In genomic region chr2:164196700-164196990, GRCm38 (mm10) we compare ENCODE assay signal across 35 mouse cellular contexts. TPM values are rescaled to one million over a fixed set of nuclear protein-coding genes. Genes with fewer than 3 reads are reported as not detected.
DNase-seq lines count a peak whose midpoint lies in the region.
"Had no signal": no experiment of that assay in that cellular context is flagged by ENCODE, and none has a peak within 500 bp of the region (broad histone marks: within the 10 kb centered on the region; RNA-seq: fewer than 3 reads in every experiment).

No protein-coding gene starts in this region.

- intact Hi-C loops in heart, postnatal 36 days (cut with DNase I): no loop called here

- DNase-seq in adrenal gland, adult 2 months: peak; percentile 29
- DNase-seq in adrenal gland, adult 18-20 months (ENCODE audit: low spot score in 2 of 2): no peak
- DNase-seq in heart, embryonic 10.5 days (ENCODE audit: low spot score): peak; percentile 42
- DNase-seq in heart, postnatal 36 days: no peak
- DNase-seq in adipocyte (ENCODE audit: low spot score): peak; percentile 24
- no peak for DNase-seq in urinary bladder, adult 2 months (ENCODE audit: low spot score)
- DNase-seq: B cell, adult 2 months; cerebellum, adult 11-12 months; cerebellum, adult 8-10 months; cerebellum, postnatal 10 days; cerebellum, postnatal 36 days; embryo, embryonic 11 days; gastrocnemius, postnatal 14 days; heart, adult 2 months; kidney, adult 11 months; kidney, adult 8-10 months had no signal

- no peak overlapping the region for H3K27ac ChIP-seq in heart, embryonic 10.5 days
- H3K27ac ChIP-seq: forebrain, embryonic 10.5 days; forebrain, embryonic 13.5 days; heart, adult 2 months; hindbrain, embryonic 10.5 days; hindbrain, embryonic 13.5 days; intestine, embryonic 15.5 days had no signal

- H3K27me3 ChIP-seq in heart, embryonic 10.5 days (ENCODE audit: insufficient read depth, poor library complexity, severe bottlenecking): no peaks in the 10 kb centered on the region
- H3K27me3 ChIP-seq: forebrain, embryonic 13.5 days; hindbrain, embryonic 13.5 days; intestine, embryonic 15.5 days had no signal

- H3K4me3 ChIP-seq in heart, embryonic 10.5 days: no peak overlapping the region
- H3K4me3 ChIP-seq: forebrain, embryonic 10.5 days; forebrain, embryonic 13.5 days; heart, adult 2 months; hindbrain, embryonic 10.5 days; hindbrain, embryonic 13.5 days; intestine, embryonic 15.5 days had no signal

- H3K4me1 ChIP-seq in heart, embryonic 10.5 days: no peaks in the 10 kb centered on the region
- H3K4me1 ChIP-seq: forebrain, embryonic 10.5 days; forebrain, embryonic 13.5 days; hindbrain, embryonic 10.5 days; hindbrain, embryonic 13.5 days; intestine, embryonic 15.5 days had no signal

- H3K36me3 ChIP-seq in heart, embryonic 10.5 days: no peaks in the 10 kb centered on the region
- H3K36me3 ChIP-seq: forebrain, embryonic 10.5 days; hindbrain, embryonic 10.5 days; hindbrain, embryonic 13.5 days; intestine, embryonic 15.5 days had no signal

- H3K9me3 ChIP-seq in heart, embryonic 10.5 days: no peaks in the 10 kb centered on the region
- H3K9me3 ChIP-seq: forebrain, embryonic 10.5 days; forebrain, embryonic 13.5 days; hindbrain, embryonic 10.5 days; hindbrain, embryonic 13.5 days; intestine, embryonic 15.5 days had no signal

- 85% methylated on average over 5 of the region's 5 CpGs for WGBS in heart, embryonic 10.5 days

RNA-seq across cellular contexts. Expression of gene Wfdc15a, which starts 3.3 kb away (rescaled TPM):
- total RNA-seq in adrenal gland, adult 2 months (2021): not detected
- polyA plus RNA-seq in adrenal gland, adult 2 months (2012; rRNA removed): not detected in 2 replicates
- total RNA-seq in adrenal gland, adult 18-20 months (2021): not detected
- not detected in 2 replicates for polyA plus RNA-seq in heart, embryonic 10.5 days (2016; fragmentation: Nextera tagmentation; extraction: Ambion mirVana)
- total RNA-seq in heart, postnatal 36 days (2021): not detected
- polyA plus RNA-seq in urinary bladder, adult 2 months (2012; rRNA removed): not detected in 2 replicates
- total RNA-seq: adrenal gland, adult 8-10 months; gastrocnemius, adult 18-20 months; gastrocnemius, postnatal 14 days; gastrocnemius, postnatal 4 days; heart, adult 2 months; heart, postnatal 25 days; MEL had no signal
- polyA plus RNA-seq: brain, embryonic 14.5 days; embryonic facial prominence, embryonic 11.5 days; embryonic facial prominence, embryonic 14.5 days; forebrain, embryonic 10.5 days; forebrain, embryonic 13.5 days; forebrain, embryonic 16.5 days; heart, adult 2 months; heart, embryonic 11.5 days; heart, embryonic 14.5 days; heart, postnatal 0 days; hindbrain, embryonic 10.5 days; hindbrain, embryonic 13.5 days; hindbrain, embryonic 16.5 days; intestine, embryonic 15.5 days had no signal

RNA-seq across cellular contexts. Expression of gene Wfdc12, which starts 6.2 kb away (rescaled TPM):
- 10 to 100 TPM in 1 of 2 experiments, not detected in 1; 10.5 TPM for total RNA-seq in adrenal gland, adult 2 months (2021)
- 0.39 and 2.3 TPM in 2 replicates for polyA plus RNA-seq in adrenal gland, adult 2 months (2012; rRNA removed)
- under 1 TPM in 1 of 2 experiments, not detected in 1; 0.83 TPM for total RNA-seq in adrenal gland, adult 18-20 months (2021)
- not detected in 2 replicates for polyA plus RNA-seq in heart, embryonic 10.5 days (2016; fragmentation: Nextera tagmentation; extraction: Ambion mirVana)
- total RNA-seq in heart, postnatal 36 days (2021): not detected
- 0.10 and 0.11 TPM in 2 replicates for polyA plus RNA-seq in urinary bladder, adult 2 months (2012; rRNA removed)
- total RNA-seq: gastrocnemius, adult 18-20 months; gastrocnemius, postnatal 14 days; gastrocnemius, postnatal 4 days; heart, adult 2 months; heart, postnatal 25 days; MEL had no signal
- polyA plus RNA-seq: brain, embryonic 14.5 days; embryonic facial prominence, embryonic 11.5 days; embryonic facial prominence, embryonic 14.5 days; forebrain, embryonic 10.5 days; forebrain, embryonic 13.5 days; forebrain, embryonic 16.5 days; heart, adult 2 months; heart, embryonic 11.5 days; heart, embryonic 14.5 days; heart, postnatal 0 days; hindbrain, embryonic 10.5 days; hindbrain, embryonic 13.5 days; hindbrain, embryonic 16.5 days; intestine, embryonic 15.5 days had no signal

RNA-seq across cellular contexts. Expression of gene Wfdc5, which starts 14.1 kb away (rescaled TPM):
- total RNA-seq in adrenal gland, adult 2 months (2021): not detected
- not detected in 2 replicates for polyA plus RNA-seq in adrenal gland, adult 2 months (2012; rRNA removed)
- total RNA-seq in adrenal gland, adult 18-20 months (2021): not detected
- not detected in 2 replicates for polyA plus RNA-seq in heart, embryonic 10.5 days (2016; fragmentation: Nextera tagmentation; extraction: Ambion mirVana)
- not detected for total RNA-seq in heart, postnatal 36 days (2021)
- 0.03 TPM in 1 of 2 replicates, not detected in the other for polyA plus RNA-seq in urinary bladder, adult 2 months (2012; rRNA removed)
- total RNA-seq: adrenal gland, adult 8-10 months; gastrocnemius, postnatal 4 days; heart, adult 2 months; heart, postnatal 25 days; MEL had no signal
- polyA plus RNA-seq: brain, embryonic 14.5 days; cortical plate, adult 2 months; embryonic facial prominence, embryonic 11.5 days; forebrain, embryonic 10.5 days; forebrain, embryonic 13.5 days; forebrain, embryonic 16.5 days; heart, adult 2 months; heart, embryonic 11.5 days; heart, embryonic 14.5 days; heart, postnatal 0 days; hindbrain, embryonic 10.5 days; hindbrain, embryonic 13.5 days; hindbrain, embryonic 16.5 days; intestine, embryonic 15.5 days had no signal

RNA-seq across cellular contexts. Expression of gene Wfdc15b, which starts 24.8 kb away (rescaled TPM):
- not detected for total RNA-seq in adrenal gland, adult 2 months (2021)
- not detected in 2 replicates for polyA plus RNA-seq in adrenal gland, adult 2 months (2012; rRNA removed)
- total RNA-seq in adrenal gland, adult 18-20 months (2021): not detected
- polyA plus RNA-seq in heart, embryonic 10.5 days (2016; fragmentation: Nextera tagmentation; extraction: Ambion mirVana): not detected in 2 replicates
- total RNA-seq in heart, postnatal 36 days (2021): not detected
- 90.6 and 114 TPM in 2 replicates for polyA plus RNA-seq in urinary bladder, adult 2 months (2012; rRNA removed)
- total RNA-seq: adrenal gland, adult 8-10 months; gastrocnemius, adult 18-20 months; gastrocnemius, postnatal 14 days; gastrocnemius, postnatal 4 days; heart, adult 2 months; heart, postnatal 25 days; MEL had no signal
- polyA plus RNA-seq: brain, embryonic 14.5 days; cortical plate, adult 2 months; embryonic facial prominence, embryonic 11.5 days; forebrain, embryonic 10.5 days; forebrain, embryonic 13.5 days; forebrain, embryonic 16.5 days; heart, adult 2 months; heart, embryonic 11.5 days; heart, embryonic 14.5 days; heart, postnatal 0 days; hindbrain, embryonic 10.5 days; hindbrain, embryonic 13.5 days; hindbrain, embryonic 16.5 days had no signal

RNA-seq across cellular contexts. Expression of gene Kcns1, which starts 25.7 kb away (rescaled TPM):
- not detected for total RNA-seq in adrenal gland, adult 2 months (2021)
- not detected in 2 replicates for polyA plus RNA-seq in adrenal gland, adult 2 months (2012; rRNA removed)
- not detected for total RNA-seq in adrenal gland, adult 18-20 months (2021)
- not detected in 2 replicates for polyA plus RNA-seq in heart, embryonic 10.5 days (2016; fragmentation: Nextera tagmentation; extraction: Ambion mirVana)
- total RNA-seq in heart, postnatal 36 days (2021): not detected
- 0.03 TPM in 1 of 2 replicates, not detected in the other for polyA plus RNA-seq in urinary bladder, adult 2 months (2012; rRNA removed)
- total RNA-seq: heart, adult 2 months; heart, postnatal 25 days; MEL had no signal
- polyA plus RNA-seq: forebrain, embryonic 10.5 days; forebrain, embryonic 13.5 days; hindbrain, embryonic 10.5 days had no signal

Comparison
In these comparisons a context has a peak if more than half of its experiments do, and no peak if none do; other contexts are left out.
1. DNase-seq: peak in adrenal gland, adult 2 months (single experiment), heart, embryonic 10.5 days (single experiment) and adipocyte (single experiment); none in adrenal gland, adult 18-20 months (0 of 2), heart, postnatal 36 days (0 of 2) and urinary bladder, adult 2 months (single experiment).